Mouse (Mus musculus): ENCODE data around the gene Zfhx3.

GRCm38 (mm10) chr8:108695938-108696630 lies 753.6 kb downstream of the Zfhx3 start:
- TF ChIP-seq POLR2A (IDR thresholded peaks at IDR 0.05; ENCODE audit: control insufficient read depth in 1 of 2, insufficient read depth in 1 of 2, low read depth in 1 of 2, low read length in 2 of 2, poor library complexity in 1 of 2) (no peak), TCF12 (IDR thresholded peaks at IDR 0.05; ENCODE audit: low read depth, low read length) (no peak), EP300 (IDR thresholded peaks at IDR 0.05; ENCODE audit: low read depth in 1 of 2, low read length in 2 of 2) (no peak), MAX (IDR thresholded peaks at IDR 0.05; ENCODE audit: low read length) (no peak)

Data from MEL (cell line).